Mouse (Mus musculus) forebrain, postnatal 0 days (tissue): ENCODE results near the gene Vps11. TPM values are rescaled to one million over a fixed set of nuclear protein-coding genes. Genes with fewer than 3 reads are reported as not detected.

ENCODE experiments used
- ATAC-seq: fragments of 200-750 bp; cut with Nextera tagmentation; 2 replicates; pipeline ENCODE4 v1.8.0; 2017; ENCODE audit warnings: mild to moderate bottlenecking, moderate library complexity
- DNase-seq: peaks from one replicate; pipeline ENCODE4 v3.0.0-alpha.2; 2015
- H3K27ac ChIP-seq: fragments of 300-500 bp; sonication (generic); 2 replicates; pipeline ENCODE4 v1.5.1; 2014; ENCODE audit warnings: low read depth, mild to moderate bottlenecking, antibody characterized with exemption, low read length, moderate library complexity, mixed read lengths
- H3K27me3 ChIP-seq: fragments of 300-500 bp; sonication (generic); 2 replicates; pipeline ENCODE4 v1.6.1; 2014; ENCODE audit warnings: mild to moderate bottlenecking, low read length, mixed read lengths; ENCODE audit not compliant: insufficient read depth
- H3K36me3 ChIP-seq: fragments of 300-500 bp; sonication (generic); 2 replicates; pipeline ENCODE4 v1.6.1; 2014; ENCODE audit warnings: mild to moderate bottlenecking, moderate library complexity; ENCODE audit not compliant: insufficient read depth
- H3K4me1 ChIP-seq: fragments of 300-500 bp; sonication (generic); 2 replicates; pipeline ENCODE4 v1.6.1; 2014; ENCODE audit warnings: antibody characterized with exemption; ENCODE audit not compliant: insufficient read depth
- H3K4me2 ChIP-seq: fragments of 300-500 bp; sonication (generic); 2 replicates; pipeline ENCODE4 v1.6.1; 2014; ENCODE audit warnings: low read depth, mild to moderate bottlenecking, moderate library complexity
- H3K4me3 ChIP-seq: fragments of 300-500 bp; sonication (generic); 2 replicates; pipeline ENCODE4 v1.5.1; 2014; ENCODE audit warnings: low read depth, low read length, mixed read lengths
- H3K9ac ChIP-seq: fragments of 300-500 bp; sonication (generic); 2 replicates; pipeline ENCODE4 v1.6.1; 2014; ENCODE audit warnings: mild to moderate bottlenecking
- H3K9me3 ChIP-seq: fragments of 300-500 bp; sonication (generic); 2 replicates; pipeline ENCODE4 v1.6.1; 2016; ENCODE audit warnings: low read length
- CTCF ChIP-seq: sonication (generic); IDR thresholded peaks from 2 replicates; pipeline ENCODE4 v1.5.1; 2016; ENCODE audit warnings: antibody characterized with exemption, control low read depth, low read depth
- WGBS: fragments of 180-500 bp; shearing (Covaris S2); extraction: QIAGEN DNeasy Blood & Tissue Kit; methylation state at CpG from one replicate; pipeline ENCODE4 v1.1.7; 2014; 5-methylcytosine and 5-hydroxymethylcytosine counted together
- polyA plus RNA-seq: library from polyadenylated mRNA; unstranded; fragments of >200 nt; fragmentation: Nextera tagmentation; extraction: Ambion mirVana; gene quantifications from 2 replicates; pipeline ENCODE4 v1.2.1, GENCODE M21; 2015
- total RNA-seq: library from RNA; depleted of rRNA; stranded (reverse); fragments of >200 nt; gene quantifications from 2 replicates; pipeline ENCODE4 v1.2.3, GENCODE M21; 2014

The Vps11 gene
- total and polyA plus RNA-seq, 2 experiments from 2014 or later: 39.1 to 39.9 TPM

- Histone ChIP-seq H3K27me3 (no peaks in the 10 kb centered on the region), H3K4me2 (no peak overlapping the region), H3K9me3 (no peaks in the 10 kb centered on the region), H3K9ac (no peak overlapping the region), H3K4me3 (no peak overlapping the region), H3K36me3 (peaks cover 54% of the 10 kb centered on the region), H3K4me1 (peaks cover 19% of the 10 kb centered on the region), H3K27ac (no peak overlapping the region)
- ATAC-seq: no peak
- WGBS: 96% methylated on average over 18 of the region's 18 CpGs
- no peak for TF ChIP-seq CTCF
- DNase-seq: no peak
These were observed 46.6 kb downstream of the Vps11 start for GRCm38 (mm10) chr9:44314910-44315309.

DNA sequence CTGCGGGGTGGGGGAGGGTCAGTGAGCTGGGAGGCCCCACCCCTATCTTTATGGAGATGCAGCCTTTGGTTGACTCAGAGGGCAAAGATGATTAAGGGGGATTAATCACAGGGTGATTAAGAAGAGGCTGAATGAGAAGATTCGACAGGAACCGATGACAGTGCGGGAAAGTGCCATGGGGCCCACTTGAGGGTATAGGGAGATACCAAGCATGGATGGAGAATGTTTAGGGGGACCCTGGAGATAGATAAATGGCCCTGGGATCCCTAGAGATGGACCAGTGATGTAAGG, 47.3 kb downstream of the Vps11 start:
- peaks cover 54% of the 10 kb centered on the region for H3K36me3 ChIP-seq
- ATAC-seq: no peak
- WGBS: 51% methylated on average over 4 of the region's 4 CpGs

DNA sequence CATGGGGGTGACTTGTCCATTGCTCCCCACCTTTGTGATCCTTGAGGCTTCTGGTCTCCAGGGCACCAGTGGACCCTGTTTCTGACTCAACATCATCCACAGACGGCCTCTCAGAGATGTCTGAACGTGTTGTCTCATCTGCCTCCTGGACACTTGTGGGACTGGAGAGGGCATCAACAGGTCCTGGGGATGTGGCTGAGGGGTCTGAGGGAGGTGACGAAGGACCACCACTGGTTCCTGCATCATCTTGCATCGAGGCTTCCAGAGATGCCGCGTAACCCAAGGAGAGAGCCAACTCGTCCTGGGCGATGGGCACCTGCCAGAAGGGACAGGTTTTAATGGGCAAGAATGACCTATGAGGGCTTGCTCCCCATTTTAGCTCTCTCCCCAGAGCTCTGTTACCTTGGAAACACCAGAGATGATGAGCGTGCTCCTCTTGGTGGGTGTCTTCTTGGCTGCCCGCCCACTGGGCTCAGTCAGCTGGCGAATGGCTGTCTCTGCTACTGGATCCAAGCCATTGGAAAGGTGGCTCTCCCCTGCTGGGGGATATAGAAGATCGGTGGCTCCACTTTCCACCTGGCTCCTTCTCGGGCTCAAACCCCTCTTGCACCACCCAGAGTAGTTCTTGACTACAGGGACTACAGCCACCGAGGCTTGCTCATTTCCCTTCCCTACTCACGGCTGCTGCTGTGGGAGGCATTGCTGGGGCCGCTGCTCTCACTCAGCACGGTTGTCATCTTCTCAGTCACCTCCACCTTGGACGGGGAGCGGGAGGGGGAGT, 47.8 kb downstream of the Vps11 start:
- peak; percentile 37 for DNase-seq

More for the DNA sequence above, 47.3 kb downstream of the Vps11 start:
- Histone ChIP-seq H3K27me3 (no peaks in the 10 kb centered on the region), H3K27ac (no peak overlapping the region), H3K4me1 (peaks cover 19% of the 10 kb centered on the region), H3K4me3 (no peak overlapping the region), H3K9ac (no peak overlapping the region), H3K9me3 (no peaks in the 10 kb centered on the region), H3K4me2 (no peak overlapping the region)
- no peak for TF ChIP-seq CTCF
- no peak for DNase-seq

GRCm38 (mm10) chr9:44311136-44312134, 50.0 kb downstream of the Vps11 start:
- ATAC-seq (peak; percentile 36; the same call in 1 of the 2 replicates), DNase-seq (no peak)
- 0 out of 2 replicates have a peak, but pooled peaks have one; percentile 8 for TF ChIP-seq CTCF
- Histone ChIP-seq H3K4me1 (no peaks in the 10 kb centered on the region), H3K27me3 (no peaks in the 10 kb centered on the region), H3K27ac (no peak overlapping the region), H3K4me3 (no peak overlapping the region), H3K9ac (no peak overlapping the region), H3K36me3 (peaks cover 54% of the 10 kb centered on the region), H3K4me2 (no peak overlapping the region), H3K9me3 (no peaks in the 10 kb centered on the region)
- 12% methylated on average over 27 of the region's 27 CpGs for WGBS

More for the DNA sequence above, 47.8 kb downstream of the Vps11 start:
- H3K4me1 ChIP-seq: peaks cover 13% of the 10 kb centered on the region
- ATAC-seq: no peak
- H3K9me3 ChIP-seq: no peaks in the 10 kb centered on the region
- no peak overlapping the region for H3K27ac ChIP-seq
- peaks cover 54% of the 10 kb centered on the region for H3K36me3 ChIP-seq
- WGBS: 64% methylated on average over 19 of the region's 19 CpGs
- H3K27me3 ChIP-seq: no peaks in the 10 kb centered on the region
- no peak overlapping the region for H3K4me3 ChIP-seq
- H3K9ac ChIP-seq: no peak overlapping the region
- no peak for TF ChIP-seq CTCF
- no peak overlapping the region for H3K4me2 ChIP-seq

- TF ChIP-seq CTCF: no peak
- no peak for ATAC-seq
- H3K27ac ChIP-seq: no peak overlapping the region
These were observed 50.7 kb downstream of the Vps11 start for GRCm38 (mm10) chr9:44310750-44311135.

DNA sequence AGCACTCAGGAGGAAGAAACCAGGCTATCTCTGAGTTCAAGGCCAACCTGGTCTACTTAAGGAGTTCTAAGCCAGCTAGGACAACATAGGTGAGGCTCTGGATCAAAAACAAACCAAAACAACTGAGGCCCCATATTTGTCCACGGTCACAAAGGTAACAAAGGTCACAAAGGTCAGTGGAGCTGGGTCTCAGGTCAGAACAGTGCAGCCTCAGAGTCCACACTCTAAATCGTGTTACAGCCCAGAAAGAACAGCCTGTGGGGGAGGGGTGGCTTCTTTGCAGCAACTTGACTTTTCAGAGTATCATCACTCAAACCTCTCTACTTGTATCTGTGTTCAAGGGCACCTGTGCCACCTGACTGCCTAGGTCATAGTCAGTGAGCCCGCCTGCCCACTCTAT, 51.7 kb downstream of the Vps11 start:
- Histone ChIP-seq H3K36me3 (peaks cover 39% of the 10 kb centered on the region), H3K27me3 (no peaks in the 10 kb centered on the region), H3K4me2 (no peak overlapping the region), H3K9ac (no peak overlapping the region), H3K4me3 (no peak overlapping the region), H3K4me1 (no peaks in the 10 kb centered on the region), H3K27ac (no peak overlapping the region), H3K9me3 (no peaks in the 10 kb centered on the region)
- ATAC-seq (no peak), DNase-seq (no peak)
- TF ChIP-seq CTCF: no peak
- WGBS: 58% methylated on average over 3 of the region's 3 CpGs

More at GRCm38 (mm10) chr9:44310750-44311135, 50.7 kb downstream of the Vps11 start:
- WGBS: 40% methylated on average over 10 of the region's 10 CpGs
- Histone ChIP-seq H3K4me3 (no peak overlapping the region), H3K27me3 (no peaks in the 10 kb centered on the region), H3K4me1 (no peaks in the 10 kb centered on the region), H3K9me3 (no peaks in the 10 kb centered on the region), H3K9ac (no peak overlapping the region), H3K36me3 (peaks cover 48% of the 10 kb centered on the region), H3K4me2 (no peak overlapping the region)
- no peak for DNase-seq

DNA sequence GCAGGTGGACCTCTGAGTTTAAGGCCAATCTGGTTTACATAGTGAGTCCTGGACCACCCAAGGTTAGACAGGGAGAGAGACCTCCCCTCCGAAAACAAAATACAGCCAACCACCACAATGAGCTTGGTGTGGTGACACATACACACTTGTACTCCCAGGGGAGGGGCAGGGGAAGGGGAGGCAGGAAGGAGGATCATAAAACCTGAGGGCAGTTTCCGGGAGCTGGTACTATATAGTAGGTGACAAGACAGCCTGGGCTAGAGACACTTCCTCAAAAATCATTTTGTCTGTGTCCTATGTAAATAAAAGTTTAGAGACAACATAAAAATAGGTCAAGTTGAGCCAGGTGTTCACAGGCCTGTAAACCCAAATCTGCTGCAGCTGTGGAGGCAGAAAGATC, 54.2 kb downstream of the Vps11 start:
- Histone ChIP-seq H3K27me3 (no peaks in the 10 kb centered on the region), H3K4me3 (no peak overlapping the region), H3K4me2 (no peak overlapping the region), H3K9ac (no peak overlapping the region), H3K9me3 (no peaks in the 10 kb centered on the region), H3K4me1 (peaks cover 7% of the 10 kb centered on the region), H3K27ac (no peak overlapping the region), H3K36me3 (peaks cover 21% of the 10 kb centered on the region)
- TF ChIP-seq CTCF: no peak
- ATAC-seq: no peak
- 93% methylated on average over 2 of the region's 2 CpGs for WGBS
- DNase-seq: no peak
